Mouse (Mus musculus) heart, adult 2 months (tissue): ENCODE data around the gene Add1.
A peak's percentile ranks its signal among the peaks of the same experiment; 100 is the strongest.

Source experiments
- CTCF ChIP-seq: fragments of 200-600 bp; IDR thresholded peaks from 2 replicates; pipeline ENCODE4 v1.8.1; 2022; ENCODE audit warnings: antibody characterized with exemption, mild to moderate bottlenecking, moderate library complexity
- POLR2A ChIP-seq: fragments of 200-500 bp; IDR thresholded peaks from 2 replicates; pipeline ENCODE4 v1.6.1; 2011; ENCODE audit warnings: mild to moderate bottlenecking, low read depth, low read length, control low read depth; ENCODE audit not compliant: insufficient read depth

DNA sequence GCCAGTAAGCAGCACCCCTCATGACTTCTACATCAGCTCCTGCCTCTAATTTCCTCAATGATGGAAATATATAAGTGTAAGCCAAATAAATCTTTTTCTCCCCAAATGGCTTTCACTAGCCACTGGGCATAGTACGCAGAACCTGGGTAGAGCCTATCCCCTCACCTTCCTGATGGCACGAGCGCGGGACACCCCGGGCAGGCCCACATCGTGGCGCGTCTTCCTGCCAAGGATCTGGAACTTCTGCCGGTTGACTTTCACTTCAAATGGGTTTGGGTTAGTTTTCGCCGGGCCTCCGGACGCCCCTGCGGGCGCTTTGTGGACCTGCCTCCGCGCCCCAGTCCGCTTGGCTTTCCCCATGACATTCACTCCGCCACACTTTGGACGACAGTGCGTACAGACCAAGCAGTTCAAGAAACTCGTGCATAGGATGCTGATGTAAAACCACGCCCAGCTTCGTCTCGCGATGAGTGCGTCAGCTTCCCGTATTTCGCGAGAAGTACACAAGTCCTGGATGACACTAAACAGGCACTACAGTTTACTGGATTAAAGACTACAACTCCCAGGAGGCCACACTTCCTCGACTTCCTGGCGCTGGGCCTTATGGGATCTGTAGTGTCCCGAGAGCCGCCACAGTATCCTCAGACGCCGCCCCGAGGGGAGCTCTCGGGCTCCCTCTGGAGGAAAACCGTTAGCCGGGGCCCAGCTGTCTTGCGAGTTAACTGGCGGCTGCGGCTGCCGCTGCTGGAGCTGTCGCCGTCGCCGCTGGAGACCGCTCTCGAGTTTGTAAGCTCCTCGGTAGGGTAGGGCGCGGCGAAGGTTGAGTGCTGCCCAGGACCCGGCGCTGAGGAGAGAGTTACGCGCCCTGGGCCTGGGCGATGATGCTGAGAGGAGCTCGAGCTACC lies 86.5 kb downstream of the Add1 start, which contains the start of the genes Nop14 and Grk4:
- TF ChIP-seq CTCF (no peak; the same call in none of the 2 replicates), POLR2A (peak; percentile 93)
